Mouse (Mus musculus): ENCODE measurements at regions not wholly inside any gene's neighbourhood (a gene's known extent, or its start where the extent isn't known, plus 50 kb on each side); places are given as distances from the start of the nearest gene placed in this dataset.

DNA sequence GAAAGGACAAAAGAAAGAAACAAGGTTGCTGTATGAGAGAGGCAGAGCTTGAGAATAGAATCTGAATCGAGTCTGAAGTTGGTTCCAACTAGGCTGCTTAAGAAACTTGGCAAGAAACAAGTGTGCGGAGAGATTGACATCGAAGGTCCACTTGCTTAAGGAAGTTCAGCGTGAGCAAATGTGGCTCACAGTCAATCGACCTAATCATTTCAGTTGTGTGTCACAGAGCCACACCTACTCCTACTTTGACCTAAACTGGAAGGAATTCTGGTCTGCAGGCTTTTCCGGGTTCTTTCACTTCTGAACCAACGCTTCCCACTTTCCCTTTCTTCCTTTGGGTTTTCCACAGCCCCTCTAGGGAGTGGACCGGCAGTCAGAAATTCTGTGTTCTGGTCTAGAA, 313.8 kb upstream of the Ubash3b start:
- DNase-seq (ENCODE audit: low spot score), result no peak
- no peaks in the 10 kb centered on the region for H3K27me3 ChIP-seq (ENCODE audit: low read depth, poor library complexity, severe bottlenecking)
- WGBS, result 91% methylated on average over 8 of the region's 8 CpGs
- H3K27ac ChIP-seq, result peak overlapping the region; percentile 85
- H3K4me3 ChIP-seq, result peak overlapping the region; percentile 11; the same call in 1 of the 2 replicates
- H3K9me3 ChIP-seq (replicated peaks), result no peaks in the 10 kb centered on the region
- H3K4me1 ChIP-seq, result peaks cover 21% of the 10 kb centered on the region
- no peaks in the 10 kb centered on the region for H3K36me3 ChIP-seq

DNA sequence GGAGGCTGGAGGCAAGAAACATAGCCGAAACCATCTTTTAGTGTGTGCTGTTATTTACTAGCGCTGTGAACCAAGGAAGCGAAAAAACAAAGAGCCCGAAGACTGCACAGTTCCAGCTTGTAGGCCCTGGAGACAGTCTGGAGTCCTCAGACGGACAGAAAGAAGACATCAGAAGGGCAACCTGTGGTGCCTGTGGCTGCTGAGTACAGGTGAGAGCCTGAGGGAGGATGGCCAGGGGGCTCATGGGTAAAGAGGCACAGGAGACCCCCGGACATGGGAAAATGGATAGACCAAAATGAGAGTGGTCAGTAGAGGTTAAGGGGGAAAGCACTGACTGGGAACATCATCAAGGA, 313.4 kb upstream of the Ubash3b start:
- H3K27me3 ChIP-seq (ENCODE audit: low read depth, poor library complexity, severe bottlenecking), result no peaks in the 10 kb centered on the region
- peaks cover 25% of the 10 kb centered on the region for H3K4me1 ChIP-seq
- H3K9me3 ChIP-seq (replicated peaks), result no peaks in the 10 kb centered on the region
- WGBS, result 79% methylated on average over 6 of the region's 6 CpGs
- no peaks in the 10 kb centered on the region for H3K36me3 ChIP-seq
- DNase-seq (ENCODE audit: low spot score), result no peak
- peak overlapping the region; percentile 11; the same call in 1 of the 2 replicates for H3K4me3 ChIP-seq
- peak overlapping the region; percentile 85 for H3K27ac ChIP-seq

DNA sequence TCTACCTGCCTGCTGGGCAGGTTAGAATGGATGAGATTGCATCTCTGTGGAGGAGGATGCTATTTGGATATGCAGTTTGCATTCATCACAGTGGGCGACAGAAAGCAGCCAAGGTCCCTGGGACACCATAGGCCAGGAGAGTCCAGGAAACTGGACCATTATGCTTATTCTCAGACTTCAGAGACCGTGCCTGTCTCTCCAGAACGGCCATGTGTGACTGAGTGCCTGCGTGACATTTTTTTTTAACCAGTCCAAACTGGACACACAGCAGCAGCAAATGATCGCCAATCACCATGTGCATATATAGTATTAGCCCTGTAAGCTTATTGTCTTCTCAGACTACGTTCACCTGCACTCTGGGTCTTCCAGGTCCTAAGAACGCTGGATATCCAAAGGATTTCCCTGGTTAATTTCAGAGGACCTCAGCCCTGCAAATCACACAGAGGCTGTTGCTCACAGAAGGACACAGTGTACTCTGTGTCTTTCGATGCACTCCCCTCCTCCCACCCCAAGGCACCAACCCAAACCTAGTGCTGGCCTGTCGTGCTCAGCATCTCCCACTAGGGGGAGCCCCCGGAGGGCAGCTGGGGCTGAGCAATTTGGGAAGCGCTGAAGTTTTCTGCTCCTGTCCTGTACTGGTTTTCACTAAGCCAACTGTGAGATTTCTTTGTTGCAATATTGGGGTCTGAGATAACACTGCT, 312.9 kb upstream of the Ubash3b start:
- H3K27ac ChIP-seq, result peak overlapping the region; percentile 85

DNA sequence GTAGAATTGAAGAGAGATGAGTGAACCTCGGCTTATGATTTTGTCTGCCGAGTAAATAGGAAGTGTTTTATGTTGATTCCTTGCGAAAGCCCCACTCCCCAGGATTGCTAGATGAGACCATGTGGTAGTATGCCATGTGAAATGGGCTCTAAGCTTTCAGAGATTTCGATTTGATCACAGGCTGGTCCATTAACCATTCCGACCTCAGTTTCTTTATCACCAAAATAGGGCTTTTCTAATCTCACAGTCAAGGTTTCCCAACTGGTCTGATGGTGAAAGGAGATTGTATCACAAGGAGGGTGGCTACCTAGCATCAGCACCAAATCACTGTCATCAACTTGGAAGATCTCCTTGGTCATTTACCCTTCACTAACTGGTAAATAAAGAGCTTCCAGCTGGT, 312.0 kb upstream of the Ubash3b start:
- Histone ChIP-seq H3K4me3 (no peak overlapping the region), H3K4me1 (peaks cover 28% of the 10 kb centered on the region), H3K27ac (peak overlapping the region; percentile 85), H3K36me3 (no peaks in the 10 kb centered on the region), H3K9me3 (replicated peaks) (no peaks in the 10 kb centered on the region), H3K27me3 (ENCODE audit: low read depth, poor library complexity, severe bottlenecking) (no peaks in the 10 kb centered on the region)
- no peak for DNase-seq (ENCODE audit: low spot score)
- WGBS, result 88% methylated on average over 5 of the region's 5 CpGs

More for the DNA sequence above, 312.9 kb upstream of the Ubash3b start:
- H3K9me3 ChIP-seq (replicated peaks), result no peaks in the 10 kb centered on the region
- H3K27me3 ChIP-seq (ENCODE audit: low read depth, poor library complexity, severe bottlenecking), result no peaks in the 10 kb centered on the region
- H3K36me3 ChIP-seq, result no peaks in the 10 kb centered on the region
- peak; percentile 91 for DNase-seq (ENCODE audit: low spot score)
- WGBS, result 48% methylated on average over 11 of the region's 11 CpGs
- peak overlapping the region; percentile 11; the same call in 1 of the 2 replicates for H3K4me3 ChIP-seq
- H3K4me1 ChIP-seq, result peaks cover 28% of the 10 kb centered on the region

DNA sequence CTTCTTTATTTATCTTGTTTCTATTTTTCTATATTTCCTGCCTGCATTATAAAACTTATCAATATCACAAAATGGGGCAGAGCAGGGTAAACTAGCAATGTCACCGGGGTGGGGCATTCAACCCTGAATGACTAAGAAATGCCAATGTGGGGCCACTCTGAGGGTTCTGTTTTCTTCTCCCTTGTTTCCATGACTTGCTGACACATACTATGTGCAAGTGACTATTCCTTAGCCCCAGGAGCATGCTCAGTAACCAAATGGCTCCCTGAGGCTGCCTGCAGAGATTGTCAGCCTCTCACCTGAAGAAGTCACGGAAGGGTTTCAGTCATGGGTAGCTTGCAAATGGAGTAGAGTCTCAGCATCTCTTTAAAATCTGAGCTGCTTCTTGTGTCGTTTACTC, 309.8 kb upstream of the Ubash3b start:
- Histone ChIP-seq H3K9me3 (replicated peaks) (no peaks in the 10 kb centered on the region), H3K4me1 (peaks cover 28% of the 10 kb centered on the region), H3K36me3 (no peaks in the 10 kb centered on the region), H3K4me3 (no peak overlapping the region), H3K27ac (0 out of 2 replicates have a peak overlapping the region, but pooled peaks have one; percentile 17), H3K27me3 (ENCODE audit: low read depth, poor library complexity, severe bottlenecking) (no peaks in the 10 kb centered on the region)
- 94% methylated on average over 3 of the region's 3 CpGs for WGBS
- DNase-seq (ENCODE audit: low spot score), result no peak

DNA sequence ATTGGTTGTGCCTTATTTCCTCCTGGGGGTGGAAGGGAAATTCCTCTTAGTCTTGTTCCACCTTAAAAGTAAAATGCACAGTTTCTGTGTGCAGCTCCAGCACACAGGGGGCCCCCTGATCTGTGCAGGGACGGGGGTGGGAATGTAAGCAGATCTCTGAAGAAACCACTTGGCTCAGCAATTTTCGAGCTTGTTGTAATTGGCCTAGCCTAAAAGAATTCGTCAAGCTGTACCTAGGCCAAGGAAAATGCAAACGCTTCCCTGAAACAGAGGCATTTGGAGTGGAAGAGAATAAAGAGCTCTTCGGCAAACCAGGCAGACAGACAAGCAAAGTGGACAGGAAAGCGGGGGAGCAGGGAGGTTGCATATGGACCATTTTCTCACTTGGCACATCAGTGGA, 308.5 kb upstream of the Ubash3b start:
- no peak for DNase-seq (ENCODE audit: low spot score)
- Histone ChIP-seq H3K36me3 (no peaks in the 10 kb centered on the region), H3K4me3 (no peak overlapping the region), H3K4me1 (peaks cover 22% of the 10 kb centered on the region), H3K27me3 (ENCODE audit: low read depth, poor library complexity, severe bottlenecking) (no peaks in the 10 kb centered on the region), H3K27ac (peak overlapping the region; percentile 61; the same call in 1 of the 2 replicates), H3K9me3 (replicated peaks) (no peaks in the 10 kb centered on the region)
- WGBS, result 74% methylated on average over 6 of the region's 6 CpGs

DNA sequence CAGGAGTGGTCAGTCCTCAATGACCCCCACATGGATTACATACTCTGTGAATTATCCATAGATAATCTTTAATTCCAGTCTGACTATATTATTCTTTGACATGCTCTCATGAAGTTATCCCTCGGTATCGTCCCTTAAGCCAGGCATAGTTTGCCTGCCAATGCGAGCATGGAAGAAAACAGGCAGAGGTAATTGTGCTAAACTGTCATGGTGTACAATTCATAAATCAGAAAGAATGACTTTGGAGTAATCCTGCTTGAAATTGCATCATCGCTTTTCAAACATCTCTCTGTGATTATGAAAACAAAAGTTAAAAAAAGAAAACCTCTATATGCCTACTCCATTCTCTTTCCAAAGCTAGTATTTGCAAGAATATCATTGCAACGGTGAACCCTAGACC, 307.9 kb upstream of the Ubash3b start:
- no peak for DNase-seq (ENCODE audit: low spot score)
- 90% methylated on average over 5 of the region's 5 CpGs for WGBS
- Histone ChIP-seq H3K27me3 (ENCODE audit: low read depth, poor library complexity, severe bottlenecking) (no peaks in the 10 kb centered on the region), H3K4me3 (no peak overlapping the region), H3K4me1 (peaks cover 16% of the 10 kb centered on the region), H3K27ac (peak overlapping the region; percentile 61; the same call in 1 of the 2 replicates), H3K9me3 (replicated peaks) (no peaks in the 10 kb centered on the region), H3K36me3 (no peaks in the 10 kb centered on the region)

DNA sequence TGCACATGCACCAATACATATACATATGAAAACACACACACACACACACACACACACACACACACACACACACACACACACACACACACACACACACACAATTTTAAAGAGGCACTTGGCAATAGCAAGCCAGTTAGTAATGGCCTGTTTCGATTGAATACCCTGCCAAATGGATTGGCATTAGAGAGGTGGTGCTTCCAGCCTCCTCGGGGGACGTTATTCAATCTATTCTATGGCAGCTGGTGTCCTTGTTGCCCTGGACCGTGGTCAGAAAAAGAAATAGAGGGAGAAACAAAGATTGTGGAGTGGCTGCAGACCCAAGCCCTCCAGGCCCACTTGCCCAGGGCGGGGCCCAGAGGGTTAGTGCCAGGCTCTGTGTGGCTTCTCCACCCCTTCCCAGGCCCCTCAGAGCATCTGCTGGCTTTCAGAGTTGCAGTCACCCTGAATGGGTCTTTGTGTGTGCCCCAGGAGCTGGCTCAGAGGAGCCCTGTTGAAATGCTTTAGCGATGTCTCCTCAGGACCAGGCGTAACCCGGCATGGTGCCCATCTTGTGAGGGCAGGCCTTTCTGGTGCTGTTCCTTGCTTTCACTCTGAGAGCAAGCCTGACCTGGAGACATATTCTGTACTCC, 302.7 kb upstream of the Ubash3b start:
- no peak for DNase-seq (ENCODE audit: low spot score)
- peaks cover 5% of the 10 kb centered on the region; the same call in 1 of the 2 replicates for H3K36me3 ChIP-seq
- H3K4me1 ChIP-seq, result peaks cover 5% of the 10 kb centered on the region
- peak overlapping the region; percentile 5; the same call in 1 of the 2 replicates for H3K27ac ChIP-seq
- no peaks in the 10 kb centered on the region for H3K9me3 ChIP-seq (replicated peaks)
- H3K27me3 ChIP-seq (ENCODE audit: low read depth, poor library complexity, severe bottlenecking), result no peaks in the 10 kb centered on the region
- no peak overlapping the region for H3K4me3 ChIP-seq
- WGBS, result 87% methylated on average over 8 of the region's 8 CpGs

DNA sequence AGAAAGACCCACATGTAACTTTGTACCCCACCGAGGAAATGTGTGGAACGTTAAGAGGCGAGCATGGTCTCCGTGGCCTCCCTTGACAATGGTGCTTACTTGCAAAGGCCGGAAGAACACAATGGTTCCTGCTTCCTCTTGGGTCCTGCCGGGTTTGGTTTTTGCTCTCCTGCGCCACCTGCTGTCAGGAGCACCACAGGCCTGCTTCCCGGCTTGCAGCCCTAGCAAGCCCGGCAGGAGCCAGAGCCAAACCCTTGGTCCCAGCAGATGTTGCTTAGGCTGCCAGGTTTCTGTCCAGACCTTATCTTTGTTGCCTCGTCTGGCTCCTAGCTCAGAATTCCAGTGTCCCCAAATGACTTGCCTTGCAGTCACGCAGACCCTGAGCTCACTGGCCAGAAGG, 300.2 kb upstream of the Ubash3b start:
- Histone ChIP-seq H3K27me3 (ENCODE audit: low read depth, poor library complexity, severe bottlenecking) (no peaks in the 10 kb centered on the region), H3K9me3 (replicated peaks) (no peaks in the 10 kb centered on the region), H3K4me1 (peaks cover 5% of the 10 kb centered on the region), H3K36me3 (peaks cover 5% of the 10 kb centered on the region; the same call in 1 of the 2 replicates), H3K4me3 (no peak overlapping the region), H3K27ac (peak overlapping the region; percentile 84)
- peak; percentile 92 for DNase-seq (ENCODE audit: low spot score)
- WGBS, result 13% methylated on average over 11 of the region's 11 CpGs

DNA sequence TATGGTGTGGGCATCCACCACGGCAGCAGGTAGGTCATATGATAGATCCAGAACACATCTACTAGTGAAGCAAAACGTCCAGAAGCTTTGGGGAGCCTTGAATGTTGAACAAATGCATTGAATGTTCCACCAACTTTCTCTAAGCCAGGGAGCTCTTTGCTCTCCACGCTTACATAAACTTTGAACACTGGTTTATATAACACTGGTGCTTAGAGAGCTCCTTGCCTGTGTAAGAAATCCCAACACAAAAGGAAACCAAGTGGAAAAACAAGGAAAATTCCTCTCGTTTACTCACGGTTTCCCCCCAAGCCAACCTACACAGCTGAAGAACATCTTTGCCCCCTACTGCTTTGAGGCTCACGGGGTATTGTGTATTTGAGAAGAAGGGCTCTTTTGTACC, 299.2 kb upstream of the Ubash3b start:
- H3K36me3 ChIP-seq, result peaks cover 5% of the 10 kb centered on the region; the same call in 1 of the 2 replicates
- H3K4me3 ChIP-seq, result no peak overlapping the region
- WGBS, result 91% methylated on average over 6 of the region's 6 CpGs
- H3K27me3 ChIP-seq (ENCODE audit: low read depth, poor library complexity, severe bottlenecking), result no peaks in the 10 kb centered on the region
- H3K27ac ChIP-seq, result no peak overlapping the region
- peaks cover 5% of the 10 kb centered on the region for H3K4me1 ChIP-seq
- H3K9me3 ChIP-seq (replicated peaks), result no peaks in the 10 kb centered on the region
- no peak for DNase-seq (ENCODE audit: low spot score)

DNA sequence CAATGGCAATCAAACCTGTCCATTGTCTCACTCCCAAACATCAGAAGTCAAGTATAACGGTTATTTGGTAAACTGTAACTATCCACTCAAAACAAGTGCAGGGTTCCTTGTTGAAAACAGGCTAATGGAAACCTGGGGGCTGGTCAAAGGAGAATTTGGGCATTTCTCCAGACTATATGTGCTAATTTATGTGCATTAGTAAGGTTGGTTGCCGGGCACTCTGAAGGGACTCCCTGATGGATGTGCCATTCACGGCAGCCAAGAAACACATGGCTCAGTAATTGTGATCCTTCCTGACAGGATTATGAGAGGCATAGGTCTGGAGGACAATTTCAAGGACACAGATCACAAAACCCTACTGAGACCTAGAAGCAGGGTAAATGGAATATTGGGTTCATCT, 295.5 kb upstream of the Ubash3b start:
- Histone ChIP-seq H3K27ac (no peak overlapping the region), H3K4me1 (peaks cover 4% of the 10 kb centered on the region), H3K4me3 (no peak overlapping the region), H3K9me3 (replicated peaks) (no peaks in the 10 kb centered on the region), H3K27me3 (ENCODE audit: low read depth, poor library complexity, severe bottlenecking) (no peaks in the 10 kb centered on the region), H3K36me3 (no peaks in the 10 kb centered on the region)
- no peak for DNase-seq (ENCODE audit: low spot score)
- WGBS, result 75% methylated on average over 3 of the region's 3 CpGs

DNA sequence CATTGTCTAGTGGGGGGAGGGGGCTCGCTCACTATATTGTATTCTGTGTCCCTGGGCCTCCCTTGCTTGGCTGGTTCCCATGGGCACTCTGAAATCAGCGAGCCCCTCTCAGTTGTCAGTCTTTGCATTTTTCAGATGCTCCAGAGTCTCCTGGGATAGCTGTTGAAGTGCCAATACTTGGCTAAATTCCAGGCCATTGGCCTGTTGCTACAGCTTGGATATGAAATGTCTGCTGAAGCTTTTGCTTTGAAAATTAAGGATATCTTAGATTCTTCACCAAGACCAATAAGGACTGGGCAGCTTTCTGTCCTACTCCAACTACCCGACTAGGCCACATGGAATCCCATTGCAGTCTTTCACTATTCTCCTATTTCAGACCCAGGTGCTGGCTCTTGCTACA, 290.2 kb upstream of the Ubash3b start:
- Histone ChIP-seq H3K9me3 (replicated peaks) (no peaks in the 10 kb centered on the region), H3K36me3 (no peaks in the 10 kb centered on the region), H3K4me3 (no peak overlapping the region), H3K4me1 (peaks cover 33% of the 10 kb centered on the region), H3K27me3 (ENCODE audit: low read depth, poor library complexity, severe bottlenecking) (no peaks in the 10 kb centered on the region), H3K27ac (no peak overlapping the region)
- no peak for DNase-seq (ENCODE audit: low spot score)
- 90% methylated on average over 3 of the region's 3 CpGs for WGBS

DNA sequence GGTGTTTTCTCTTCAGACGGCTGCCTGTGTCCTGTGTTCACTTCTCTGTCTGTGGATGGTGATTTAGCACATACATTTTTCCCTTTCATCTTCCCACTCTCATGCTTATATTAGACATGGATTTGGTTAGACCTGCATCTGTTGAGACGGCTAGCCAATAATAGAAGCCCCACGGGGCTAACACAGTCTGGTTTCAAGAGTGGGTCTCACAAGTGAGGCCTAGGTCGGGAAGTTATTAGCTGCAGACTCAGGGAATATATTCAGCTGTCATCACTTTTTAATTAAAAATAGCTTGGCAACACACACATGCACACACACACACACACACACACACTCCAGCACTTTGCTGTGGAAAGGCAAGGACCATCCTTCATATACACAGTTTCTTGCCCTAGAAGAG, 287.7 kb upstream of the Ubash3b start:
- no peaks in the 10 kb centered on the region for H3K36me3 ChIP-seq
- no peaks in the 10 kb centered on the region for H3K27me3 ChIP-seq (ENCODE audit: low read depth, poor library complexity, severe bottlenecking)
- no peaks in the 10 kb centered on the region for H3K9me3 ChIP-seq (replicated peaks)
- DNase-seq (ENCODE audit: low spot score), result peak; percentile 46
- peaks cover 41% of the 10 kb centered on the region for H3K4me1 ChIP-seq
- H3K27ac ChIP-seq, result peak overlapping the region; percentile 90
- 44% methylated on average over 4 of the region's 4 CpGs for WGBS
- no peak overlapping the region for H3K4me3 ChIP-seq
